Mouse (Mus musculus): ENCODE results near the gene Pcdh9. TPM values are rescaled to one million over a fixed set of nuclear protein-coding genes. Genes with fewer than 3 reads are reported as not detected.

The Pcdh9 gene
- polyA plus RNA-seq, 1 experiment from 2014 or later, result 56.2 TPM

DNA sequence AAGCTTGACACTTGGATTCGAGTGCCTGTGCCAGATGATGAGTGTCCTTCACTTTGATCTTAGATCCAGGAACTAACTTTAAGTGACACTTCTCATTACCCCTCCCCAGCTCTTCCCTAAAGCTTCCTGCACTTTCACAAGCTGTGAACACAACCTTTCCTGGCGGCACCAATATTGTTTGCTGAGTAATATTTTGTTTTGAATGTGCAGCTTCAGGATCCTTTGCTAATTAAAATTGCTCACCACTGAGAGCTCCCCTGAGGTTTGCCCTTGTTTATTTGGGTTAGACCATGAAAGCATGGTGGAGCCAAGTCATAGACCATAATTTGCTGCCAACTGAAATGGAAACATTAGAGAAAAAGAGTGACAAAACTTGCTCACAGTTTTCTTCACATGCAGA is 543.4 kb downstream of the Pcdh9 start:
- 28% methylated on average over 2 of the region's 2 CpGs for WGBS
- H3K27ac ChIP-seq, result no peak overlapping the region

DNA sequence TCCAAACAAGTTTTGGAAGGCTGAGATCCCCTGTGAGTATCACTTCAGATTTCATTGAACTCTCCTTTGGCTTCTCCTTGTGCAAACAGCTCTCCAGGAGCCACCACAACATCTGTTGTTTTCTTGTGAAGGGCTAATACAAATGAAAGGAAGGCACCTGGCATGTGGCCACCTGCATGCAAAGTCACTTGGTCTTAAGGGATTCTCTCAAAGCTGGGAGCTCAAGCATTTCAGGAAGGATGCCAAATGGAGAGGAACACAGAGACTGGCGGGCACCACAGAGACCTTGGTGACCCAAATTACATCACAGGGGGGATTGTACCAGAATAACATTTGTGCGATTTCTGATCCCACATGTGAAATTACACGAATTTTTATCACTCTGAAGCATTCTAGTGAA is 547.7 kb downstream of the Pcdh9 start:
- no peaks in the 10 kb centered on the region for H3K4me1 ChIP-seq
- ATAC-seq (ENCODE audit: low FRiP score, low read depth), result no peak
- H3K36me3 ChIP-seq, result no peaks in the 10 kb centered on the region
- H3K9me3 ChIP-seq, result no peaks in the 10 kb centered on the region
- 61% methylated on average over 3 of the region's 3 CpGs for WGBS
- H3K9ac ChIP-seq, result no peak overlapping the region
- no peak overlapping the region for H3K4me2 ChIP-seq (replicated peaks)
- no peak overlapping the region for H3K4me3 ChIP-seq
- no peak overlapping the region for H3K27ac ChIP-seq
- no peaks in the 10 kb centered on the region for H3K27me3 ChIP-seq

More for the DNA sequence above, 543.4 kb downstream of the Pcdh9 start:
- Histone ChIP-seq H3K36me3 (no peaks in the 10 kb centered on the region), H3K9me3 (no peaks in the 10 kb centered on the region), H3K27me3 (no peaks in the 10 kb centered on the region), H3K9ac (no peak overlapping the region), H3K4me2 (replicated peaks) (no peak overlapping the region), H3K4me3 (no peak overlapping the region), H3K4me1 (no peaks in the 10 kb centered on the region)
- ATAC-seq (ENCODE audit: low FRiP score, low read depth), result no peak

DNA sequence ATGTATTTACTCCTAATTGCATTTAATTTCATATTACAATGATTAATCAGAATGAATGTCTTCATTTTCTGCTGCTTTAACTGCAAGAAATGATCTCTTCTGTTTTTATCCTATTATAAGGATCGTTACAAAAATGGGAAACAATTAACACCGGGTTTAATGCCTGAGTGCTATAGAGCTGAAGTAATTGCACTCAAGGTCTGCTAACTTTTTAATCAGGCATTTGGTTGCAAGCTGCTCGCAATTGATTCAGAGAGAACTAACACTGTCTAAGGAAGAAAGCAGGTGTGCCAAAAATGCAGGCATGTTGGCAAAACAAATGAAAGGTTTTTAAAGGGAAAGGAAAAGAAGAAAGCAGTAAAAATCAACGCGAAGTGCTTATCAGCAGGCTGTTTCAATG is 549.1 kb downstream of the Pcdh9 start:
- no peak overlapping the region for H3K4me3 ChIP-seq
- no peaks in the 10 kb centered on the region for H3K27me3 ChIP-seq
- H3K4me1 ChIP-seq, result no peaks in the 10 kb centered on the region
- ATAC-seq (ENCODE audit: low FRiP score, low read depth), result no peak
- H3K27ac ChIP-seq, result no peak overlapping the region
- WGBS, result 38% methylated on average over 5 of the region's 5 CpGs
- H3K9me3 ChIP-seq, result no peaks in the 10 kb centered on the region
- no peak overlapping the region for H3K9ac ChIP-seq
- no peaks in the 10 kb centered on the region for H3K36me3 ChIP-seq
- no peak overlapping the region for H3K4me2 ChIP-seq (replicated peaks)

DNA sequence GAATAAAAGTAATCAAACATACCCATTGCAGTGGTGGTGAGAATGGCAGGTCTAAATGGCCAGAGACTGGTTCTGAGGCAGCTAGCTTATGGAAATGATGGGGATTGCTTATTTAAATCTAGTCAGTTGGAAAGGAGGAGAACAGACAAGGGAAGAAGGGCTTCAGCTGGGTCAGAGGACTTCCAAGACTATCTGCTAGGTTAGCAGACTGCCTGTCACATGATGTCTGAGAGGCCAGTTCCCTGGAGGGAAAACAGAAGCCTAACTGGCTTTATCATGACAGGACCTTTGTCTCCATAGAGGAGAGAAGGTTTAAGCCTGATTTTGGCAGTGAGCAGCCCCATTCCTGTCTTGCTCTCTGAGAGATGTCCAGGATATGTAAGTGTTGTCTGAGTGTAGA is 561.2 kb downstream of the Pcdh9 start:
- H3K27me3 ChIP-seq, result no peaks in the 10 kb centered on the region
- no peak for ATAC-seq (ENCODE audit: low FRiP score, low read depth)
- no peak overlapping the region for H3K4me3 ChIP-seq
- no peaks in the 10 kb centered on the region for H3K9me3 ChIP-seq
- H3K4me1 ChIP-seq, result no peaks in the 10 kb centered on the region
- H3K36me3 ChIP-seq, result no peaks in the 10 kb centered on the region
- no peak overlapping the region for H3K4me2 ChIP-seq (replicated peaks)
- no peak overlapping the region for H3K27ac ChIP-seq
- no peak overlapping the region for H3K9ac ChIP-seq

DNA sequence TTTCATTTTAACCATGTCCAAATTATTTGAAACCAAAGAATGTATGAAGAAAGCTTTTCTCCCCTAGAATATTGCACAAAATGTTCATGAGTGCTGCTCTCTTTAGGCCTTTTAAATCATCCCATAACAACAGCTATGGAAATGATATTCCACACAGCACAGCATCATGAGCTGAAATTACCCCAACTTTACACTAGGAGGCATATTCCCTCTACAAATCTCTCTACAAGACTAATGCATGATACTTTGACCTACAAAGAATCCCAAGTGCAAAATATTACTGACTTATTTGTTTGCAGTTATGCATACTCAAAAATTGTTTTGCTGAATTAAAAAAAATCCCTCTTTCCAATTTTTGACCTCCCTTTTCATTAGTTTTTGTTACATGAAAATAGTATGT is 573.1 kb downstream of the Pcdh9 start:
- Histone ChIP-seq H3K9me3 (no peaks in the 10 kb centered on the region), H3K4me2 (replicated peaks) (no peak overlapping the region), H3K27me3 (no peaks in the 10 kb centered on the region), H3K36me3 (no peaks in the 10 kb centered on the region), H3K9ac (no peak overlapping the region), H3K27ac (no peak overlapping the region), H3K4me1 (no peaks in the 10 kb centered on the region), H3K4me3 (no peak overlapping the region)
- no peak for ATAC-seq (ENCODE audit: low FRiP score, low read depth)

DNA sequence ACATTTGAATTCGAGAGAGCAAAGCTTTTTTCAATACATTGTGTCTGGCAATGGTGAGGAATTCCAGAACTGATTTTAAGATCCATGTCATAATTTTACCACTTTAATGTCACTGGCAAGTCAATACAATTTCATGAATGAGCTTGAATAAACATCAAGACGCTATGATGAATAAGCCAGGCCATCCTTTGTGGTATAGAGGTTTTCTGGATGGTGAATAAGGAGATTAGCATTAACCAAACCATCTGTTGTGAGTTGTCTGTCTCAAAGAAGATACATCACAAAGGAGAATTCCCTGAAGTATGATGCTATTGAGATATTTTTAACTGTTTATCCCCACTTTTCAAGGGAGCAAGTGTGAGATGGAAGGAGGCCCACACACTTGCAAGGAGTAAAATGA is 602.1 kb downstream of the Pcdh9 start:
- no peak overlapping the region for H3K4me2 ChIP-seq (replicated peaks)
- ATAC-seq (ENCODE audit: low FRiP score, low read depth), result no peak
- no peak overlapping the region for H3K9ac ChIP-seq
- no peaks in the 10 kb centered on the region for H3K36me3 ChIP-seq
- H3K27me3 ChIP-seq, result no peaks in the 10 kb centered on the region
- H3K9me3 ChIP-seq, result no peaks in the 10 kb centered on the region
- no peaks in the 10 kb centered on the region for H3K4me1 ChIP-seq
- H3K27ac ChIP-seq, result no peak overlapping the region
- H3K4me3 ChIP-seq, result no peak overlapping the region
- 57% methylated on average over 2 of the region's 2 CpGs for WGBS

DNA sequence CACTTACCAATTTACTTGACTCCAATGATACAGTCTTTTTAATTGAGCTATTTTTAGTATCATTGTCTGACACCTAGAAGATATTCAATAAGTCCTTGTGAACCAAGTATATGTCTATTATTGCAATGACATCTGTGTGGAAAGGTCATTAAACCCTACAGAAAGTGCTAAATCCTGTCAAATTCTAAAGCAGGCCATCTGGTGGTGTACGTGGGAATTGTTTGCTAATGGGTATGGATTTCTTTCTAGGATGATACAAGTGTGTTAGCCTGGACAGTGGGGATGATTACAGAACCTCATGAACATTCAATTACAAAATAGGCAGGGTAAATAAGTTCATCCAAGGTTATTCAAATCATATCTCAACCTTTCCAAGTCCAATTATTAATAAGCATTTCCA is 602.8 kb downstream of the Pcdh9 start:
- Histone ChIP-seq H3K27me3 (no peaks in the 10 kb centered on the region), H3K4me1 (no peaks in the 10 kb centered on the region), H3K9ac (no peak overlapping the region), H3K9me3 (no peaks in the 10 kb centered on the region), H3K4me3 (no peak overlapping the region), H3K4me2 (replicated peaks) (no peak overlapping the region), H3K36me3 (no peaks in the 10 kb centered on the region), H3K27ac (no peak overlapping the region)
- WGBS, result 48% methylated on average over 1 of the region's 1 CpGs
- no peak for ATAC-seq (ENCODE audit: low FRiP score, low read depth)

DNA sequence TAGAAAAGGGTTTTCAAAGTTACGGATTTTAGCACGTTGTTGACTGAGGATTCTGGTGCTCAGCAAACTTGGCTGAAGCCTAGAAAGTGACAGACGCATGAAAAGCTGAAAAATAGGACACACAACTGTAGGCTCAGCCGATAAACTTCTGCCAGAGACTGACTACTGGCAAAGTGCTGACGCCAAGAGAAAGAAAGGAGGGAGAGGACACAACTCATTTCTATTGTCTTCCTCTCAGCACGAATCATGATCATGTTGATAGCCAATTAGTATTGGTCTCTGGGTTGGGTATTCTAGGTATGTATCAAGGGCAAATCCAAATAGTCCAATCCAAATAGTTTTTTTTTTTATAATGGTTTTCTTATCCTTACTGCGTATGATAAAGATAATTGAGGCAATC is 605.3 kb downstream of the Pcdh9 start:
- H3K36me3 ChIP-seq, result no peaks in the 10 kb centered on the region
- no peak overlapping the region for H3K9ac ChIP-seq
- H3K4me2 ChIP-seq (replicated peaks), result no peak overlapping the region
- no peaks in the 10 kb centered on the region for H3K4me1 ChIP-seq
- WGBS, result 84% methylated on average over 7 of the region's 7 CpGs
- no peak overlapping the region for H3K4me3 ChIP-seq
- no peaks in the 10 kb centered on the region for H3K27me3 ChIP-seq
- ATAC-seq (ENCODE audit: low FRiP score, low read depth), result no peak
- no peak overlapping the region for H3K27ac ChIP-seq
- H3K9me3 ChIP-seq, result no peaks in the 10 kb centered on the region

DNA sequence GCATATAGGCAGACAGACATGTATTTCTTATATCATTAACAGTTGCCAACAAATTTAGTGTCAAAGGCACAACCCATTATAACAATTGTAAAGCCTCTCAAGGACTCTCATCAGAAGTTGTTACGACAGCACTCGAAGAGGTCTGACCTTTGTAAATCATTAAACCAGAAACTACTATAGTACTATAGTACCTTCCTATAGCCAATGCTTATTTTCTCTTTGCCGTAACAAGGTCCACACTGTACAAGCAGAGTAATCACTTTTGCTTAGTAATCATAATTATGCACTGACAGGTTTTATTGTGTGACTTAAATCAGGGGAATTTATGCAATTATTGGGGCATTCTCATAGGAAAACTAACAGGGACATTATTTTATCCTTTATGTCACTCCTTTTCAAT is 606.5 kb downstream of the Pcdh9 start:
- Histone ChIP-seq H3K27me3 (no peaks in the 10 kb centered on the region), H3K9ac (no peak overlapping the region)
- 94% methylated on average over 3 of the region's 3 CpGs for WGBS

DNA sequence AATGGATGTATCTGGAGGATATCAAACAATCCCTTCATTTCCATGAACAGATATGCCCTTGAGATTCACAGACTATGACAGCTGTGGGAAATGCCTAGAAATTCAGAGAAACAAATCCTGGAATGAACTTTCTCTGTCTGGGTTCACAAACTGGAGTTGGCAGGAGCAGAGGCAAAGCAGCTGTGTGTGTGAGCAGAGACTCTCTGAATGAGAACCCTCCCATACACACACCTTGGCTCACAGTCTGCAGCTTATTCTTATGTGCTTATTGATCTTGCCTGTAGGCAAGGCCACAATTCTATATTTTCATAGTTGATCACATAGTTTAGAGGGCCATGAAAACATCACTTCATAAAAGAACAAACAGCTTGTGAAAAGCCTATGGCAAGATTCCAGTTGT is 614.8 kb downstream of the Pcdh9 start:
- Histone ChIP-seq H3K27ac (no peak overlapping the region), H3K36me3 (no peaks in the 10 kb centered on the region)
- no peak; the same call in 1 of the 2 replicates for ATAC-seq (ENCODE audit: low FRiP score, low read depth)

More for the DNA sequence above, 606.5 kb downstream of the Pcdh9 start:
- Histone ChIP-seq H3K4me2 (replicated peaks) (no peak overlapping the region), H3K4me1 (no peaks in the 10 kb centered on the region), H3K9me3 (no peaks in the 10 kb centered on the region), H3K36me3 (no peaks in the 10 kb centered on the region), H3K4me3 (no peak overlapping the region), H3K27ac (no peak overlapping the region)
- ATAC-seq (ENCODE audit: low FRiP score, low read depth), result no peak

DNA sequence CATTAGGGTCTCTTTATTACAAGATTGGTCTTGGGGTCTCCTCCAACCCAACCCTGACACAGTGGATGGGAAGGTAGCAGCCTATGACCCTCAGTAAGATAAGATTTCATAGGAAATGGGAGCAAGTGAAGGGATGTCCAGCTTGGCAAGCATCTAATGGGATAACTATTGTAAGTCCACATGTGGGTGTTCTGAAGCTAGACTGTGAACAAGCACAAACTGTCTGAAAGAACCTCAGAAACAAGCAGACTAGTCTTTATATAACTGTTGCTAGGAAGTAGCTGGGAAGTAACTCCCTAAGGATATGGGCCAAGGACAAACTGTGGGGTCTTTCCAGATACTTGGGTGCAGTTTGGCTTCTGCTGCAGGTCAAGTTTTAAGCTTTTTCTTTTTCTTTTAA is 615.7 kb downstream of the Pcdh9 start:
- H3K27me3 ChIP-seq, result no peaks in the 10 kb centered on the region
- no peak for ATAC-seq (ENCODE audit: low FRiP score, low read depth)

More for the DNA sequence above, 614.8 kb downstream of the Pcdh9 start:
- no peaks in the 10 kb centered on the region for H3K27me3 ChIP-seq
- no peak overlapping the region for H3K4me2 ChIP-seq (replicated peaks)
- H3K9me3 ChIP-seq, result no peaks in the 10 kb centered on the region
- H3K4me1 ChIP-seq, result 0 out of 2 replicates have a peak, but pooled peaks cover 4% of the 10 kb centered on the region
- no peak overlapping the region for H3K4me3 ChIP-seq
- H3K9ac ChIP-seq, result no peak overlapping the region

DNA sequence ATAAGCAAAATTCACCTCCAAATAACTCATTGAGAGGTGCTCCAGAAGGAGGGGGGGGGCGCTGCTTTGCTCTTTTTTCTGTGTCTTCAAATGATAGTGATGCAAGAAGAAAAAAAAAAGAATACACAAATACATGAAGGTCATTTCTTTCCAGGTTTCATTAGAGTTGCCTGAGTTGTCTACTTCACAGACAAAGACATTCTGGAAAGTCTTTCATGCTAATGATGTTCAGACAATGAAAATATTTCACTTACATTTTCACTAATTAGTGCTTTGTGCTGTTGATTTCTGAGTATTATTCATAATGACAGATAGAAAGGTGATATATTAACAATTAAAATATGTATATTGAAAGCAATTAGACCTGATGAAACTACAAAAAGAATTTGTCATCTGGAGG is 637.1 kb downstream of the Pcdh9 start:
- no peak overlapping the region for H3K27ac ChIP-seq
- no peaks in the 10 kb centered on the region for H3K9me3 ChIP-seq
- no peak overlapping the region for H3K4me3 ChIP-seq
- H3K9ac ChIP-seq, result no peak overlapping the region
- no peaks in the 10 kb centered on the region for H3K27me3 ChIP-seq
- H3K4me2 ChIP-seq (replicated peaks), result no peak overlapping the region
- 58% methylated on average over 1 of the region's 1 CpGs for WGBS
- no peak for ATAC-seq (ENCODE audit: low FRiP score, low read depth)
- no peaks in the 10 kb centered on the region for H3K36me3 ChIP-seq
- no peaks in the 10 kb centered on the region for H3K4me1 ChIP-seq

More for the DNA sequence above, 615.7 kb downstream of the Pcdh9 start:
- Histone ChIP-seq H3K4me2 (replicated peaks) (no peak overlapping the region), H3K36me3 (no peaks in the 10 kb centered on the region), H3K27ac (no peak overlapping the region), H3K9ac (no peak overlapping the region), H3K4me3 (no peak overlapping the region), H3K9me3 (no peaks in the 10 kb centered on the region), H3K4me1 (0 out of 2 replicates have a peak, but pooled peaks cover 4% of the 10 kb centered on the region)

DNA sequence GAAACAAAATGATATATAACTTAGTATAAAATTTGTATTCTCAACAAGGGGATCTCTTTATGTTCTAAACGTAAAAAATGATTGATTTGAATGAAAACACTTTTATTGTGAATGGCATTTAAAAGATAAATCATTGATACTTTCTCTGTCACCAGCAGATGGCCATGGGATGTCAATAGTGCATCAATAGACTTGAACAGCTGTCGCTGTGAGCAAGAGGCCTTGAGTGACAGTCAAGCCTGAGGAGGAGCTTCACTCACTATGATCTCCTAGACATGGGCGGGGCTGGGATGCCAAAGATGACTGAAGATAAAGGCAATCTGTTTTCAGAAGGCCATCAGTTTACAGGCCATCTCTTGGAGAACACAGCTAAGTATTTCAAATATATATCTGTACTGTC is 650.2 kb downstream of the Pcdh9 start:
- 76% methylated on average over 3 of the region's 3 CpGs for WGBS
- no peaks in the 10 kb centered on the region for H3K27me3 ChIP-seq
- no peak overlapping the region for H3K9ac ChIP-seq
- no peak for ATAC-seq (ENCODE audit: low FRiP score, low read depth)
- H3K9me3 ChIP-seq, result no peaks in the 10 kb centered on the region
- no peak overlapping the region for H3K27ac ChIP-seq
- no peak overlapping the region for H3K4me2 ChIP-seq (replicated peaks)
- no peaks in the 10 kb centered on the region for H3K4me1 ChIP-seq
- H3K4me3 ChIP-seq, result no peak overlapping the region
- H3K36me3 ChIP-seq, result no peaks in the 10 kb centered on the region

Data from limb, embryonic 13.5 days (tissue).